Mouse (Mus musculus): ENCODE results near the gene Fbxw10. TPM values are rescaled to one million over a fixed set of nuclear protein-coding genes. Genes with fewer than 3 reads are reported as not detected.

Gene Fbxw10
- 0.40 and 0.81 TPM in 2 replicates for polyA plus RNA-seq (2016; fragmentation: Nextera tagmentation; extraction: Ambion mirVana)

- Histone ChIP-seq H3K4me3 (peak within 1 kb of the TSS; percentile 42; the same call in 1 of the 2 replicates), H3K4me1 (peaks cover 24% of the 10 kb centered on the region), H3K9me3 (no peaks in the 10 kb centered on the region), H3K27me3 (replicated peaks; ENCODE audit: low read depth, poor library complexity, severe bottlenecking) (peaks cover 14% of the 10 kb centered on the region; the same call in 1 of the 2 replicates), H3K36me3 (replicated peaks) (no peaks in the 10 kb centered on the region), H3K27ac (replicated peaks) (peak within 1 kb of the TSS; percentile 76)
- peak; percentile 19 for DNase-seq (ENCODE audit: low spot score)
- WGBS = 18% methylated on average over 12 of the region's 12 CpGs
Observed at GRCm38 (mm10) chr11:62846961-62847654, at the start of gene Fbxw10. Fbxw10 (plus strand) TSS chr11:62847069.

GRCm38 (mm10) chr11:62804119-62804518 is 42.8 kb upstream of the Fbxw10 start:
- Histone ChIP-seq H3K36me3 (replicated peaks) (no peaks in the 10 kb centered on the region), H3K4me1 (no peaks in the 10 kb centered on the region), H3K27me3 (replicated peaks; ENCODE audit: low read depth, poor library complexity, severe bottlenecking) (no peaks in the 10 kb centered on the region), H3K27ac (replicated peaks) (no peak overlapping the region), H3K4me3 (no peak overlapping the region), H3K9me3 (peaks cover 9% of the 10 kb centered on the region)
- 56% methylated on average over 13 of the region's 13 CpGs for WGBS
- no peak for DNase-seq (ENCODE audit: low spot score)

GRCm38 (mm10) chr11:62807965-62808364 is 38.9 kb upstream of the Fbxw10 start:
- Histone ChIP-seq H3K36me3 (replicated peaks) (no peaks in the 10 kb centered on the region), H3K9me3 (peaks cover 6% of the 10 kb centered on the region), H3K4me3 (no peak overlapping the region), H3K27ac (replicated peaks) (no peak overlapping the region), H3K27me3 (replicated peaks; ENCODE audit: low read depth, poor library complexity, severe bottlenecking) (no peaks in the 10 kb centered on the region), H3K4me1 (no peaks in the 10 kb centered on the region)
- no peak for DNase-seq (ENCODE audit: low spot score)
- 88% methylated on average over 2 of the region's 2 CpGs for WGBS

- H3K9me3 ChIP-seq = peaks cover 6% of the 10 kb centered on the region
- H3K36me3 ChIP-seq (replicated peaks) = no peaks in the 10 kb centered on the region
- 0 out of 2 replicates have a peak, but pooled peaks cover 2% of the 10 kb centered on the region for H3K4me1 ChIP-seq
- H3K27ac ChIP-seq (replicated peaks) = no peak overlapping the region
- no peaks in the 10 kb centered on the region for H3K27me3 ChIP-seq (replicated peaks; ENCODE audit: low read depth, poor library complexity, severe bottlenecking)
- WGBS = 73% methylated on average over 4 of the region's 4 CpGs
- DNase-seq (ENCODE audit: low spot score) = peak; percentile 23
- no peak overlapping the region for H3K4me3 ChIP-seq
Observed at GRCm38 (mm10) chr11:62809201-62809600, 37.7 kb upstream of the Fbxw10 start.

GRCm38 (mm10) chr11:62812268-62812667 is 34.6 kb upstream of the Fbxw10 start:
- H3K4me1 ChIP-seq = 0 out of 2 replicates have a peak, but pooled peaks cover 2% of the 10 kb centered on the region
- no peak overlapping the region for H3K4me3 ChIP-seq
- 90% methylated on average over 6 of the region's 6 CpGs for WGBS
- no peak for DNase-seq (ENCODE audit: low spot score)
- H3K27me3 ChIP-seq (replicated peaks; ENCODE audit: low read depth, poor library complexity, severe bottlenecking) = no peaks in the 10 kb centered on the region
- no peaks in the 10 kb centered on the region for H3K36me3 ChIP-seq (replicated peaks)
- no peak overlapping the region for H3K27ac ChIP-seq (replicated peaks)
- no peaks in the 10 kb centered on the region for H3K9me3 ChIP-seq

- no peak for DNase-seq (ENCODE audit: low spot score)
- no peak overlapping the region for H3K4me3 ChIP-seq
- H3K36me3 ChIP-seq (replicated peaks) = no peaks in the 10 kb centered on the region
- H3K27ac ChIP-seq (replicated peaks) = no peak overlapping the region
- 68% methylated on average over 1 of the region's 1 CpGs for WGBS
- no peaks in the 10 kb centered on the region for H3K9me3 ChIP-seq
- 0 out of 2 replicates have a peak, but pooled peaks cover 3% of the 10 kb centered on the region for H3K27me3 ChIP-seq (replicated peaks; ENCODE audit: low read depth, poor library complexity, severe bottlenecking)
- H3K4me1 ChIP-seq = 0 out of 2 replicates have a peak, but pooled peaks cover 2% of the 10 kb centered on the region
Observed at GRCm38 (mm10) chr11:62813497-62813896, 33.4 kb upstream of the Fbxw10 start.

GRCm38 (mm10) chr11:62813970-62814624 is 32.8 kb upstream of the Fbxw10 start:
- Histone ChIP-seq H3K27me3 (replicated peaks; ENCODE audit: low read depth, poor library complexity, severe bottlenecking) (0 out of 2 replicates have a peak, but pooled peaks cover 9% of the 10 kb centered on the region), H3K4me3 (no peak overlapping the region), H3K9me3 (no peaks in the 10 kb centered on the region), H3K4me1 (0 out of 2 replicates have a peak, but pooled peaks cover 2% of the 10 kb centered on the region), H3K27ac (replicated peaks) (no peak overlapping the region), H3K36me3 (replicated peaks) (no peaks in the 10 kb centered on the region)
- WGBS = 70% methylated on average over 6 of the region's 6 CpGs
- DNase-seq (ENCODE audit: low spot score) = no peak

GRCm38 (mm10) chr11:62814625-62815024 is 32.2 kb upstream of the Fbxw10 start:
- H3K27me3 ChIP-seq (replicated peaks; ENCODE audit: low read depth, poor library complexity, severe bottlenecking) = 0 out of 2 replicates have a peak, but pooled peaks cover 12% of the 10 kb centered on the region
- peaks cover 7% of the 10 kb centered on the region for H3K4me1 ChIP-seq
- H3K4me3 ChIP-seq = no peak overlapping the region
- H3K27ac ChIP-seq (replicated peaks) = no peak overlapping the region
- DNase-seq (ENCODE audit: low spot score) = no peak
- 65% methylated on average over 4 of the region's 4 CpGs for WGBS
- no peaks in the 10 kb centered on the region for H3K36me3 ChIP-seq (replicated peaks)
- no peaks in the 10 kb centered on the region for H3K9me3 ChIP-seq

GRCm38 (mm10) chr11:62815438-62815837 is 31.4 kb upstream of the Fbxw10 start:
- Histone ChIP-seq H3K27ac (replicated peaks) (no peak overlapping the region), H3K4me1 (peaks cover 15% of the 10 kb centered on the region), H3K4me3 (no peak overlapping the region), H3K27me3 (replicated peaks; ENCODE audit: low read depth, poor library complexity, severe bottlenecking) (0 out of 2 replicates have a peak, but pooled peaks cover 13% of the 10 kb centered on the region), H3K36me3 (replicated peaks) (no peaks in the 10 kb centered on the region), H3K9me3 (no peaks in the 10 kb centered on the region)
- DNase-seq (ENCODE audit: low spot score) = no peak
- 90% methylated on average over 1 of the region's 1 CpGs for WGBS

- Histone ChIP-seq H3K36me3 (replicated peaks) (no peaks in the 10 kb centered on the region), H3K27ac (replicated peaks) (no peak overlapping the region), H3K4me1 (peaks cover 23% of the 10 kb centered on the region), H3K27me3 (replicated peaks; ENCODE audit: low read depth, poor library complexity, severe bottlenecking) (0 out of 2 replicates have a peak, but pooled peaks cover 18% of the 10 kb centered on the region), H3K4me3 (no peak overlapping the region), H3K9me3 (no peaks in the 10 kb centered on the region)
- no peak for DNase-seq (ENCODE audit: low spot score)
- 84% methylated on average over 6 of the region's 6 CpGs for WGBS
Observed at GRCm38 (mm10) chr11:62816591-62816990, 30.3 kb upstream of the Fbxw10 start.

- no peak for DNase-seq (ENCODE audit: low spot score)
- 91% methylated on average over 8 of the region's 8 CpGs for WGBS
- Histone ChIP-seq H3K27me3 (replicated peaks; ENCODE audit: low read depth, poor library complexity, severe bottlenecking) (0 out of 2 replicates have a peak, but pooled peaks cover 18% of the 10 kb centered on the region), H3K27ac (replicated peaks) (no peak overlapping the region), H3K36me3 (replicated peaks) (no peaks in the 10 kb centered on the region), H3K9me3 (no peaks in the 10 kb centered on the region), H3K4me1 (peaks cover 24% of the 10 kb centered on the region), H3K4me3 (no peak overlapping the region)
Observed at GRCm38 (mm10) chr11:62819059-62819686, 27.7 kb upstream of the Fbxw10 start.

GRCm38 (mm10) chr11:62820059-62820541 is 26.8 kb upstream of the Fbxw10 start, which contains the start of gene Trim16:
Trim16 (plus strand) TSS chr11:62820231.
- no peaks in the 10 kb centered on the region for H3K9me3 ChIP-seq
- 9% methylated on average over 15 of the region's 15 CpGs for WGBS
- peak within 1 kb of the TSS; percentile 77 for H3K27ac ChIP-seq (replicated peaks)
- H3K27me3 ChIP-seq (replicated peaks; ENCODE audit: low read depth, poor library complexity, severe bottlenecking) = 0 out of 2 replicates have a peak, but pooled peaks cover 18% of the 10 kb centered on the region
- no peaks in the 10 kb centered on the region for H3K36me3 ChIP-seq (replicated peaks)
- peaks cover 24% of the 10 kb centered on the region for H3K4me1 ChIP-seq
- DNase-seq (ENCODE audit: low spot score) = peak; percentile 64
- peak within 1 kb of the TSS; percentile 55 for H3K4me3 ChIP-seq

Measured in embryonic facial prominence, embryonic 10.5 days (tissue).